Mouse (Mus musculus): ENCODE data around the gene Cd47. TPM values are rescaled to one million over a fixed set of nuclear protein-coding genes. Genes with fewer than 3 reads are reported as not detected.

The Cd47 gene
- total and polyA plus RNA-seq, 2 experiments: 34.7 to 87.7 TPM

DNA sequence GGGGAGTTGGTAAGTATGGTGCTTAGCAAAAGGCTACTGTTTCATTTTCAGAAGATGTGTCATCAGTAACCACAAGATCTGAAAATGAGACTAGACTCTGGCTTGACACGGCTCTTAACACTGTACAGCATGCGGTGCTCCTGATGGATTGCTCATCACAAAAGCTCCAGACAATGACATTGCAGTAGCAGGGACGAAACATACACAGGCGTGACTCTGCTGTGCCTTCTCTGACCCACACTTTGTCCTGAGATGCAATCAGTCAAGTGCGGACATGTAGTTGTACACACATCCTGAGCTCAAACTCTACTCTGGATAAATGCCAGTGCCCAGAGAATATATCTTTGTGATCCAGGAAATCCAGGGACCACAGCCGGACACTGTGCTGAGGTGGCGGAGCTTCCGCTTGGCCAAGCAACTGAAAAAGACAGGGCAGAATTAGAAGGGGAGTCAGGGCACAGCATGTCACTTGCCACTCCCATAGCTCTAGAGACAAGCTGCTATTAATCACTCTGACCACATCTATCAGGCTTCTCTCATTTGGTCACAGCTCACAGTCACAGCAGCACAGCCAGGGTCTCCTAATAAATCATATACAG is 151.7 kb downstream of the Cd47 start:
- Histone ChIP-seq H3K27ac (replicated peaks; ENCODE audit: insufficient read depth, low read depth, low read length) (no peak overlapping the region), H3K4me1 (ENCODE audit: control insufficient read depth, insufficient read depth, low read length) (peaks cover 2% of the 10 kb centered on the region; the same call in 1 of the 2 replicates), H3K4me3 (ENCODE audit: insufficient read depth, low read depth, low read length) (no peak overlapping the region), H3K27me3 (ENCODE audit: control insufficient read depth, insufficient read depth, low read length) (no peaks in the 10 kb centered on the region), H3K9ac (ENCODE audit: low read depth, low read length) (no peak overlapping the region), H3K36me3 (ENCODE audit: control insufficient read depth, insufficient read depth, low read length) (no peaks in the 10 kb centered on the region), H3K79me2 (ENCODE audit: control insufficient read depth, insufficient read depth, low read length) (no peaks in the 10 kb centered on the region)
- TF ChIP-seq POLR2A (IDR thresholded peaks at IDR 0.05; ENCODE audit: extremely low read depth, insufficient read depth, low read length): no peak
- no peak for TF ChIP-seq CTCF (IDR thresholded peaks at IDR 0.05; ENCODE audit: low read depth, low read length)
- 80% methylated on average over 8 of the region's 8 CpGs for WGBS
- DNase-seq (ENCODE audit: extremely low read depth, low read depth, low spot score): no peak

DNA sequence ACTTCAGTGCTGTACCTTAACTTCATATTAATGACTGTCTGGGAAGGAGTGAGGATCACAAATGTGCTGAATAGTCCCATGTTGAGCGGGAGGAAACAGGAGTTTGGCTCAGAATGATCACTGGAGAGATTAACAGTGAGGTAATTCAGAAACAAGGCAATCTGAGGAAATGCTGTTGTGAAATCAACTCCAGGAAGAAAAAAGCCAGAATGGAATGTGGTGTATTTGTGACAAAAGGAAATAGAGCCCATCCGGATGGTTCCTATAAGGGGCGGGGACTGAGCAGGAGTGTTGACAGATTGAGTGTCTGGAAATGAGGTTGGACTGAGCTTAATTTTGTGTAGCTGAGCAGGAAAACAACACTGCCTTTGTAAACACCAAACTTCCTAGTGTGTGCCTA is 153.5 kb downstream of the Cd47 start:
- DNase-seq (ENCODE audit: extremely low read depth, low read depth, low spot score): peak; percentile 24
- H3K27me3 ChIP-seq (ENCODE audit: control insufficient read depth, insufficient read depth, low read length): no peaks in the 10 kb centered on the region
- no peak for TF ChIP-seq CTCF (IDR thresholded peaks at IDR 0.05; ENCODE audit: low read depth, low read length)
- no peak for TF ChIP-seq POLR2A (IDR thresholded peaks at IDR 0.05; ENCODE audit: extremely low read depth, insufficient read depth, low read length)
- WGBS: 57% methylated on average over 3 of the region's 3 CpGs
- peaks cover 2% of the 10 kb centered on the region; the same call in 1 of the 2 replicates for H3K4me1 ChIP-seq (ENCODE audit: control insufficient read depth, insufficient read depth, low read length)
- no peak overlapping the region for H3K27ac ChIP-seq (replicated peaks; ENCODE audit: insufficient read depth, low read depth, low read length)
- H3K79me2 ChIP-seq (ENCODE audit: control insufficient read depth, insufficient read depth, low read length): no peaks in the 10 kb centered on the region
- H3K9ac ChIP-seq (ENCODE audit: low read depth, low read length): no peak overlapping the region
- no peaks in the 10 kb centered on the region for H3K36me3 ChIP-seq (ENCODE audit: control insufficient read depth, insufficient read depth, low read length)
- H3K4me3 ChIP-seq (ENCODE audit: insufficient read depth, low read depth, low read length): no peak overlapping the region

DNA sequence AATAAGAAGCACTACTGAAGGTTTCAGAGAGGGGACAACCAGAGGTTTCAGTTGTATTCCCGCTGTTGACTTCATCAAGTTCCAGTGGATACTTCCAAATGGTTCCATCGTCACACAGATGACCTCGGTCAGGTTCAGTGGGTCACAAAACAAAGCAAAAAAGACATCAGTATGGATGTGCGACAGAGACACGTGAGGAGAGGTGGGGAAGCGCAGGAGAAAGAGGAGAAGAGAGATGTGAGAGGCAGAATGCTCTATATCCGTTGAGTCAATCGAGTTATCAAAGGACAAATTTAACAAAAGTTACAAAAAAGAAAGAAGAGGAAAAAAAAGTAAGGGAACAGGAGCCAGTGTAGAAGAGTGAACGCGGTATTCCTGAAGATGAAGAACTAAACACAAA is 154.6 kb downstream of the Cd47 start:
- peaks cover 2% of the 10 kb centered on the region; the same call in 1 of the 2 replicates for H3K4me1 ChIP-seq (ENCODE audit: control insufficient read depth, insufficient read depth, low read length)
- no peak overlapping the region for H3K4me3 ChIP-seq (ENCODE audit: insufficient read depth, low read depth, low read length)
- H3K27me3 ChIP-seq (ENCODE audit: control insufficient read depth, insufficient read depth, low read length): no peaks in the 10 kb centered on the region
- H3K27ac ChIP-seq (replicated peaks; ENCODE audit: insufficient read depth, low read depth, low read length): no peak overlapping the region
- WGBS: 98% methylated on average over 10 of the region's 10 CpGs
- H3K79me2 ChIP-seq (ENCODE audit: control insufficient read depth, insufficient read depth, low read length): no peaks in the 10 kb centered on the region
- H3K36me3 ChIP-seq (ENCODE audit: control insufficient read depth, insufficient read depth, low read length): no peaks in the 10 kb centered on the region
- TF ChIP-seq POLR2A (IDR thresholded peaks at IDR 0.05; ENCODE audit: extremely low read depth, insufficient read depth, low read length): no peak
- no peak for DNase-seq (ENCODE audit: extremely low read depth, low read depth, low spot score)
- no peak overlapping the region for H3K9ac ChIP-seq (ENCODE audit: low read depth, low read length)

DNA sequence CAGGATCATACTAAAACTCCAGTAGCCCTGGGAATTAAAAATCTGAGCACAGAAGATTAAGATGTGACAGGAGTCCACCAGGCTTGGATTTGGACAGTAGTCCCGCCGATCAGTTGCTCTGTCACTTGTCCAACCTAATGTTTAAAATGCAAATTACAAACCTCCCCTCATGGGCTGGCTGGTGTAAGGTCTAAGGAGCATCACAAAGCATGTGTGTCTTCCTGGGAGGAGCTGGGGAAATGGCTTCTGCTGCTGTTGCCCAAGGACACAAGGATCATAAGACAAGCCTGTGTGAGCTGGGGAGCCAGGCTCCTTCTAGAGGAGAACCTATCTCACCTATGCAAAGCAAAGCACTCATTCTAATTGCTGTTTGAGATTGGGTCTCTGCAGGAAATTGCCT is 155.0 kb downstream of the Cd47 start:
- Histone ChIP-seq H3K27me3 (ENCODE audit: control insufficient read depth, insufficient read depth, low read length) (no peaks in the 10 kb centered on the region), H3K79me2 (ENCODE audit: control insufficient read depth, insufficient read depth, low read length) (no peaks in the 10 kb centered on the region), H3K4me3 (ENCODE audit: insufficient read depth, low read depth, low read length) (no peak overlapping the region), H3K4me1 (ENCODE audit: control insufficient read depth, insufficient read depth, low read length) (peaks cover 2% of the 10 kb centered on the region; the same call in 1 of the 2 replicates), H3K27ac (replicated peaks; ENCODE audit: insufficient read depth, low read depth, low read length) (no peak overlapping the region), H3K9ac (ENCODE audit: low read depth, low read length) (no peak overlapping the region), H3K36me3 (ENCODE audit: control insufficient read depth, insufficient read depth, low read length) (no peaks in the 10 kb centered on the region)
- TF ChIP-seq POLR2A (IDR thresholded peaks at IDR 0.05; ENCODE audit: extremely low read depth, insufficient read depth, low read length) (no peak), CTCF (IDR thresholded peaks at IDR 0.05; ENCODE audit: low read depth, low read length) (no peak)
- WGBS: 81% methylated on average over 2 of the region's 2 CpGs
- no peak for DNase-seq (ENCODE audit: extremely low read depth, low read depth, low spot score)

DNA sequence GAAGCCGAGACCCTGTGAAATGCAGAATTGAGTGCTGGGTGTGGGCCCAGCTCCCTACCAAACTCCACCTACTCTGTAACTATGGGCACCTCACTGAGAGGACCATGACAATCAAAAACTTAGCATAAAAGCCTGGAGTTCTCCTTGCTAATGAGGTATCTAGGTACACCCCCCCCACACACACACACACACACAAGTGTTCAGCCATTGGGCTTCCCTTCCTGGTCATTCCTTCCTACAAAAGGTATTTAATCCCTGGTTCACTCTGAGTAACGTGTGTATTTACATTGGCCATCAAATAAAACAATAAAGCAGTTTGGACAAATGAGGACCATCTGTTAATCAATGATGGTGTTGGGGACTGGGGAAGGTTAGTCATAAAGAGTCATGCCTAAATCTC is 155.6 kb downstream of the Cd47 start:
- peaks cover 2% of the 10 kb centered on the region; the same call in 1 of the 2 replicates for H3K4me1 ChIP-seq (ENCODE audit: control insufficient read depth, insufficient read depth, low read length)
- no peak overlapping the region for H3K9ac ChIP-seq (ENCODE audit: low read depth, low read length)
- H3K27me3 ChIP-seq (ENCODE audit: control insufficient read depth, insufficient read depth, low read length): no peaks in the 10 kb centered on the region
- no peaks in the 10 kb centered on the region for H3K36me3 ChIP-seq (ENCODE audit: control insufficient read depth, insufficient read depth, low read length)
- no peak overlapping the region for H3K4me3 ChIP-seq (ENCODE audit: insufficient read depth, low read depth, low read length)
- TF ChIP-seq POLR2A (IDR thresholded peaks at IDR 0.05; ENCODE audit: extremely low read depth, insufficient read depth, low read length) (no peak), CTCF (IDR thresholded peaks at IDR 0.05; ENCODE audit: low read depth, low read length) (no peak)
- no peak for DNase-seq (ENCODE audit: extremely low read depth, low read depth, low spot score)
- H3K79me2 ChIP-seq (ENCODE audit: control insufficient read depth, insufficient read depth, low read length): no peaks in the 10 kb centered on the region
- WGBS: 91% methylated on average over 2 of the region's 2 CpGs
- H3K27ac ChIP-seq (replicated peaks; ENCODE audit: insufficient read depth, low read depth, low read length): no peak overlapping the region

DNA sequence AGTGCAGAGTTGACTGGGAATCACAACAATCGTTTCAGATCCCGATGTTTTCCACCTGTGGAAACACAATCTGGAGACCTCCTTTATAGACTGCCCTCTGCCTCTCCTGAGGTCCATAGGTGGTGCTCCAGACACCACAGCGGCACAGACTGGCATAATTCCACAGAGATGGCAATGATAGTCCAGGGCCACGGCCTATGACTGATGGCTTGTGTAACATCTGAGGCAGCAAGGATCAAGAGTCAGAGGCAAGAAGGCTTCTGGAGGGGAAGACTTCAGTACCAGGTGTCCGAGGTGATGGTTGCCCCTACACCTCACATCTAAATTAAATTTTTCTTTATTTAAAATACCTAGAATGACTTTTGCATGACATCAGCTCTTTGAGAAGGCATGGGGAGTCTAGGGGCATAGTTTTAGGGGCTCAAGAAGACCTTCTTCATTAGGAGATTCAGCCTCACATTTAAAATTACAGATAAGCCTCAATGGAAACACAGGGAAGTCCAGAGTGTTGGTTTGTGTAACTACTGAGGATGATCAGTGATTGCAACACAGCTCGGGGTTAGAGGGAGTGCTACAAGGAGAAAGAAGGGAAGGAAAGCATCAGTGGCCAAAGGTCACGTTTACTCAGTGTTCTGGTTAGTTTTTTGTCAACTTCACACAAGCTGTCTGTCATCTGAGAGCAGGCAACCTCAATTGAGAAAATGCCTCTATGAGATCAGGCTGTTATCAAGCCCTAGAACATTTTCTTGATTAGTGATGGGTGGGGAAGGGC is 156.4 kb downstream of the Cd47 start:
- no peak overlapping the region for H3K9ac ChIP-seq (ENCODE audit: low read depth, low read length)
- H3K4me1 ChIP-seq (ENCODE audit: control insufficient read depth, insufficient read depth, low read length): no peaks in the 10 kb centered on the region; the same call in 1 of the 2 replicates
- peak; percentile 74 for DNase-seq (ENCODE audit: extremely low read depth, low read depth, low spot score)
- TF ChIP-seq POLR2A (IDR thresholded peaks at IDR 0.05; ENCODE audit: extremely low read depth, insufficient read depth, low read length) (no peak), CTCF (IDR thresholded peaks at IDR 0.05; ENCODE audit: low read depth, low read length) (no peak)
- H3K36me3 ChIP-seq (ENCODE audit: control insufficient read depth, insufficient read depth, low read length): no peaks in the 10 kb centered on the region
- no peaks in the 10 kb centered on the region for H3K27me3 ChIP-seq (ENCODE audit: control insufficient read depth, insufficient read depth, low read length)
- H3K4me3 ChIP-seq (ENCODE audit: insufficient read depth, low read depth, low read length): no peak overlapping the region
- 70% methylated on average over 7 of the region's 7 CpGs for WGBS
- H3K27ac ChIP-seq (replicated peaks; ENCODE audit: insufficient read depth, low read depth, low read length): no peak overlapping the region
- no peaks in the 10 kb centered on the region for H3K79me2 ChIP-seq (ENCODE audit: control insufficient read depth, insufficient read depth, low read length)

Data from liver, adult 2 months (tissue).